Mouse (Mus musculus) lung, postnatal 10 days (tissue): Measurements from ENCODE around the gene Cdc42bpg.
A peak's percentile ranks its signal among the peaks of the same experiment; 100 is the strongest.
"Not testable (repeated sequence)": the region's sequence is repeated elsewhere in the genome, so short reads cannot be mapped to it uniquely, and the experiment has no call there.

Source experiments
- DNase-seq: peaks from one replicate; pipeline ENCODE4 v3.0.0; 2021

Gene Cdc42bpg

GRCm38 (mm10) chr19:6277661-6278438, 28.4 kb upstream of the Cdc42bpg start:
- peak; percentile 90 for DNase-seq

GRCm38 (mm10) chr19:6278439-6279073, 27.7 kb upstream of the Cdc42bpg start:
- peak; percentile 54 for DNase-seq

- no peak for DNase-seq
These were observed 26.6 kb upstream of the Cdc42bpg start for GRCm38 (mm10) chr19:6279481-6280144.

GRCm38 (mm10) chr19:6280554-6280953, 25.7 kb upstream of the Cdc42bpg start:
- no peak for DNase-seq

GRCm38 (mm10) chr19:6281122-6282020, 24.9 kb upstream of the Cdc42bpg start:
- DNase-seq = no peak

- no peak for DNase-seq
These were observed 23.3 kb upstream of the Cdc42bpg start for GRCm38 (mm10) chr19:6283001-6283400.

- no peak for DNase-seq
These were observed 21.8 kb upstream of the Cdc42bpg start for GRCm38 (mm10) chr19:6284502-6284901.

GRCm38 (mm10) chr19:6285226-6285625, 21.0 kb upstream of the Cdc42bpg start:
- DNase-seq = no peak

- peak; percentile 71 for DNase-seq
These were observed 20.4 kb upstream of the Cdc42bpg start for GRCm38 (mm10) chr19:6285632-6286433.

GRCm38 (mm10) chr19:6286434-6287401, 19.5 kb upstream of the Cdc42bpg start:
- DNase-seq = no peak

- DNase-seq = no peak
These were observed 17.9 kb upstream of the Cdc42bpg start for GRCm38 (mm10) chr19:6288236-6288894.

- no peak for DNase-seq
These were observed 16.5 kb upstream of the Cdc42bpg start for GRCm38 (mm10) chr19:6289696-6290238.

GRCm38 (mm10) chr19:6290720-6291116, 15.5 kb upstream of the Cdc42bpg start:
- not testable (repeated sequence) for DNase-seq

- DNase-seq = no peak
These were observed 15.0 kb upstream of the Cdc42bpg start for GRCm38 (mm10) chr19:6291117-6291781.

- DNase-seq = no peak
These were observed 14.0 kb upstream of the Cdc42bpg start for GRCm38 (mm10) chr19:6292262-6292661.

- DNase-seq = no peak
These were observed 12.0 kb upstream of the Cdc42bpg start for GRCm38 (mm10) chr19:6294301-6294700.

- no peak for DNase-seq
These were observed 9.6 kb upstream of the Cdc42bpg start for GRCm38 (mm10) chr19:6296551-6297210.

- DNase-seq = no peak
These were observed 8.6 kb upstream of the Cdc42bpg start for GRCm38 (mm10) chr19:6297641-6298040.

- no peak for DNase-seq
These were observed 7.3 kb upstream of the Cdc42bpg start for GRCm38 (mm10) chr19:6299003-6299402.
